Mouse (Mus musculus) NIH3T3 (cell line): ENCODE data around the gene Ctnnd1.
A peak's percentile ranks its signal among the peaks of the same experiment; 100 is the strongest.

Source experiments
- DNase-seq: peaks from one replicate; pipeline ENCODE4 v3.0.0-alpha.2; 2012; ENCODE audit warnings: low read depth

Gene Ctnnd1

GRCm38 (mm10) chr2:84650464-84651195 lies at the start of gene Ctnnd1:
Ctnnd1 (minus strand) TSS chr2:84650765.
- peak; percentile 96 for DNase-seq

- DNase-seq = no peak
Measured at GRCm38 (mm10) chr2:84695007-84695695, 44.6 kb upstream of the Ctnnd1 start.

GRCm38 (mm10) chr2:84690050-84690449 lies 39.5 kb upstream of the Ctnnd1 start:
- DNase-seq = no peak

GRCm38 (mm10) chr2:84688080-84688844 lies 37.7 kb upstream of the Ctnnd1 start:
- no peak for DNase-seq

- DNase-seq = no peak
Measured at GRCm38 (mm10) chr2:84682605-84683183, 32.1 kb upstream of the Ctnnd1 start.

- peak; percentile 9 for DNase-seq
Measured at GRCm38 (mm10) chr2:84679016-84679415, 28.5 kb upstream of the Ctnnd1 start, which contains the start of gene Tmx2. Tmx2 (minus strand) TSS chr2:84679140.

GRCm38 (mm10) chr2:84677968-84678880 lies 27.7 kb upstream of the Ctnnd1 start, which contains the start of the genes Gm28635 and Med19:
Gm28635 (minus strand) TSS chr2:84678041.
Med19 (plus strand) TSS chr2:84678402.
- DNase-seq = peak; percentile 98

GRCm38 (mm10) chr2:84677270-84677967 lies 26.9 kb upstream of the Ctnnd1 start:
- no peak for DNase-seq

- DNase-seq = peak; percentile 50
Measured at GRCm38 (mm10) chr2:84671535-84671934, 21.0 kb upstream of the Ctnnd1 start.

GRCm38 (mm10) chr2:84670569-84670933 lies 20.0 kb upstream of the Ctnnd1 start, which contains the start of gene Selenoh:
Selenoh (minus strand) TSS chr2:84670770.
- DNase-seq = peak; percentile 93

GRCm38 (mm10) chr2:84669828-84670568 lies 19.4 kb upstream of the Ctnnd1 start:
- peak; percentile 42 for DNase-seq

- no peak for DNase-seq
Measured at GRCm38 (mm10) chr2:84666081-84666480, 15.5 kb upstream of the Ctnnd1 start.

GRCm38 (mm10) chr2:84662866-84663265 lies 12.3 kb upstream of the Ctnnd1 start:
- peak; percentile 76 for DNase-seq

GRCm38 (mm10) chr2:84660253-84660652 lies 9.7 kb upstream of the Ctnnd1 start:
- DNase-seq = peak; percentile 85

GRCm38 (mm10) chr2:84658806-84659205 lies 8.2 kb upstream of the Ctnnd1 start, which contains the start of gene Btbd18:
Btbd18 (plus strand) TSS chr2:84659079.
- DNase-seq = no peak

GRCm38 (mm10) chr2:84655864-84656263 lies 5.3 kb upstream of the Ctnnd1 start:
- DNase-seq = no peak

GRCm38 (mm10) chr2:84653354-84653753 lies 2.8 kb upstream of the Ctnnd1 start:
- no peak for DNase-seq

GRCm38 (mm10) chr2:84649674-84650073 lies 891 bp downstream of the Ctnnd1 start:
- peak; percentile 41 for DNase-seq

- DNase-seq = peak; percentile 43
Measured at GRCm38 (mm10) chr2:84648369-84648768, 2.2 kb downstream of the Ctnnd1 start.
